ENCODE assay signal across 26 mouse cellular contexts in genomic region chr8:74822288-74822687, GRCm38 (mm10). TPM values are rescaled to one million over a fixed set of nuclear protein-coding genes. Genes with fewer than 3 reads are reported as not detected.
"Had no signal": no experiment of that assay in that cellular context is flagged by ENCODE, and none has a peak within 500 bp of the region (broad histone marks: within the 10 kb centered on the region; RNA-seq: fewer than 3 reads in every experiment).

No protein-coding gene starts in this region.

- H3K9me3 ChIP-seq: limb, embryonic 12.5 days; limb, embryonic 15.5 days; liver, embryonic 15.5 days; midbrain, embryonic 12.5 days; midbrain, embryonic 15.5 days; neural tube, embryonic 12.5 days; neural tube, embryonic 15.5 days had no signal

- H3K4me2 ChIP-seq: limb, embryonic 12.5 days; limb, embryonic 15.5 days; liver, embryonic 11.5 days; liver, embryonic 15.5 days; midbrain, embryonic 12.5 days; midbrain, embryonic 15.5 days; neural tube, embryonic 12.5 days; neural tube, embryonic 15.5 days had no signal

- H3K36me3 ChIP-seq: limb, embryonic 12.5 days; limb, embryonic 15.5 days; liver, embryonic 15.5 days; midbrain, embryonic 12.5 days; midbrain, embryonic 15.5 days; neural tube, embryonic 12.5 days; neural tube, embryonic 15.5 days had no signal

- H3K4me1 ChIP-seq: limb, embryonic 12.5 days; limb, embryonic 15.5 days; liver, embryonic 15.5 days; midbrain, embryonic 12.5 days; midbrain, embryonic 15.5 days; neural tube, embryonic 12.5 days had no signal

- H3K9ac ChIP-seq: limb, embryonic 12.5 days; limb, embryonic 15.5 days; liver, embryonic 15.5 days; midbrain, embryonic 12.5 days; midbrain, embryonic 15.5 days; neural tube, embryonic 12.5 days; neural tube, embryonic 15.5 days had no signal

- DNase-seq: kidney, adult 9 months; kidney, postnatal 10 days; kidney, postnatal 36 days; layer of hippocampus, postnatal 36 days; lung, adult 18-20 months; right cerebral cortex, adult 18-20 months; right cerebral cortex, postnatal 14 days; right cerebral cortex, postnatal 4 days; thymus, adult 2 months; thymus, postnatal 14 days; thymus, postnatal 4 days had no signal

- H3K4me3 ChIP-seq: left cerebral cortex, adult 2 months; limb, embryonic 12.5 days; limb, embryonic 15.5 days; liver, embryonic 15.5 days; midbrain, embryonic 12.5 days; midbrain, embryonic 15.5 days; neural tube, embryonic 12.5 days; neural tube, embryonic 15.5 days had no signal

- H3K27me3 ChIP-seq: limb, embryonic 12.5 days; limb, embryonic 15.5 days; liver, embryonic 15.5 days; midbrain, embryonic 12.5 days; midbrain, embryonic 15.5 days; neural tube, embryonic 12.5 days; neural tube, embryonic 15.5 days had no signal

- ATAC-seq: midbrain, embryonic 15.5 days had no signal

- H3K27ac ChIP-seq: left cerebral cortex, adult 2 months; limb, embryonic 12.5 days; limb, embryonic 15.5 days; liver, embryonic 15.5 days; macrophage; midbrain, embryonic 12.5 days; midbrain, embryonic 15.5 days; neural tube, embryonic 12.5 days; neural tube, embryonic 15.5 days; stomach, postnatal 0 days had no signal

RNA-seq across cellular contexts. Expression of gene Isx, which starts 50.7 kb away (rescaled TPM):
- total RNA-seq: layer of hippocampus, postnatal 10 days; layer of hippocampus, postnatal 36 days; left cerebral cortex, adult 2 months; left cerebral cortex, postnatal 10 days; megakaryocyte, adult 5-6 weeks had no signal
- polyA plus RNA-seq: limb, embryonic 12.5 days; liver, embryonic 15.5 days; lung, embryonic 16.5 days; macrophage; midbrain, embryonic 12.5 days; midbrain, embryonic 15.5 days; neural tube, embryonic 12.5 days; neural tube, embryonic 15.5 days had no signal
